Mouse (Mus musculus): ENCODE measurements around the gene Plk3. TPM values are rescaled to one million over a fixed set of nuclear protein-coding genes. Genes with fewer than 3 reads are reported as not detected.

The Plk3 gene
- polyA plus RNA-seq, 1 experiment from 2014 or later = 2.0 TPM

DNA sequence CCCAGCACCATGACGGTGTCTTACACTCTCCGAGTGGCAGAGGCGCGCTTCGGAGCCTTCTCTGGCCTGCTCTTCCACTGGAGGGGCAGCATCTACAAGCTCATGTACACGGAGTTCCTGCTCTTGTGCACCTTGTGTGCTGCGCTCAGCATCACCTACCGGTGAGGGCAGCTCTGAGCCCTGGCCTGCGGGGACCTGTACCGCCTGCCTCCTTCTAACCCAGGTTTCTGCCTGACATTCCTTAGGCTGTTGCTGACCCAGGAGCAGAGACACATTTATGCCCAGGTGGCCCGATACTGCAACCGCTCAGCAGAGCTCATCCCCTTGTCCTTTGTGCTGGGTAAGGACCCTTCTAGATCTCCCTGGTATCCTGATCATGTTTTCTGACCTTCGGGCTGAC is 11.5 kb upstream of the Plk3 start:
- no peaks in the 10 kb centered on the region for H3K9me3 ChIP-seq (ENCODE audit: control insufficient read depth, low read length)
- H3K27me3 ChIP-seq (ENCODE audit: control insufficient read depth, insufficient read depth, low read length) = no peaks in the 10 kb centered on the region
- ATAC-seq (ENCODE audit: insufficient number of reproducible peaks, low FRiP score, low TSS enrichment, low read depth) (no peak), DNase-seq (ENCODE audit: low spot score) (no peak)
- no peak overlapping the region for H3K27ac ChIP-seq (replicated peaks; ENCODE audit: low read depth, low read length)
- no peak overlapping the region for H3K4me3 ChIP-seq (ENCODE audit: low read depth, low read length)
- 90% methylated on average over 13 of the region's 13 CpGs for WGBS
- no peak overlapping the region for H3K9ac ChIP-seq (ENCODE audit: low read length)
- no peak overlapping the region for H3K4me2 ChIP-seq (ENCODE audit: low read depth, severe bottlenecking)
- H3K36me3 ChIP-seq (ENCODE audit: control insufficient read depth, insufficient read depth, low read length) = peaks cover 2% of the 10 kb centered on the region; the same call in 1 of the 2 replicates
- H3K4me1 ChIP-seq (ENCODE audit: control insufficient read depth, insufficient read depth, low read length) = no peaks in the 10 kb centered on the region

DNA sequence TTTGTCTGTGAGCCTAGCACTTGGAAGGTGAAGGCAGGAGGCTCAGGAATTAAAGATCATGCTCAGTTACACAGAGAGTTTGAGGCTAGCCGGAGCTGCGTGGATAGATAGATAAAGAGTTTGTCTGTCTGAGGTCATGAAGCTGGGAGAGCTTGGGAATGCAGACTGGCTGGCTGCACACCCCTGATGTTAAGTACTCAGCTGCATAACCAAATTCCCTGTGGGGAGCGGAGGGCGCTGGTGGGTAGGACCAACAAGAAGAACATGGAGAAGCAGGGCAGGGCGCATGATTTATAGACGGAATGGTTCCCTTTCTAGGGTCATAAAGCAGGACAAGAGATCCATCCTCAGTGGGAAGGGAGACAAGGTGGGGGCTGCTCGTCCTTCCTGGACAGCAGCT is 9.3 kb upstream of the Plk3 start:
- no peak for DNase-seq (ENCODE audit: low spot score)
- no peak overlapping the region for H3K27ac ChIP-seq (replicated peaks; ENCODE audit: low read depth, low read length)

GRCm38 (mm10) chr4:117140613-117141012 is 6.8 kb upstream of the Plk3 start:
- Histone ChIP-seq H3K9me3 (ENCODE audit: control insufficient read depth, low read length) (no peaks in the 10 kb centered on the region), H3K36me3 (ENCODE audit: control insufficient read depth, insufficient read depth, low read length) (no peaks in the 10 kb centered on the region), H3K4me1 (ENCODE audit: control insufficient read depth, insufficient read depth, low read length) (no peaks in the 10 kb centered on the region), H3K4me3 (ENCODE audit: low read depth, low read length) (no peak overlapping the region), H3K9ac (ENCODE audit: low read length) (no peak overlapping the region), H3K27me3 (ENCODE audit: control insufficient read depth, insufficient read depth, low read length) (no peaks in the 10 kb centered on the region), H3K4me2 (ENCODE audit: low read depth, severe bottlenecking) (no peak overlapping the region), H3K27ac (replicated peaks; ENCODE audit: low read depth, low read length) (no peak overlapping the region)
- ATAC-seq (ENCODE audit: insufficient number of reproducible peaks, low FRiP score, low TSS enrichment, low read depth) (no peak), DNase-seq (ENCODE audit: low spot score) (no peak)
- WGBS = 36% methylated on average over 4 of the region's 4 CpGs

More for the DNA sequence above, 9.3 kb upstream of the Plk3 start:
- Histone ChIP-seq H3K9me3 (ENCODE audit: control insufficient read depth, low read length) (no peaks in the 10 kb centered on the region), H3K4me3 (ENCODE audit: low read depth, low read length) (no peak overlapping the region), H3K36me3 (ENCODE audit: control insufficient read depth, insufficient read depth, low read length) (no peaks in the 10 kb centered on the region), H3K4me2 (ENCODE audit: low read depth, severe bottlenecking) (no peak overlapping the region), H3K27me3 (ENCODE audit: control insufficient read depth, insufficient read depth, low read length) (no peaks in the 10 kb centered on the region), H3K9ac (ENCODE audit: low read length) (no peak overlapping the region), H3K4me1 (ENCODE audit: control insufficient read depth, insufficient read depth, low read length) (no peaks in the 10 kb centered on the region)
- 59% methylated on average over 7 of the region's 7 CpGs for WGBS
- no peak for ATAC-seq (ENCODE audit: insufficient number of reproducible peaks, low FRiP score, low TSS enrichment, low read depth)

DNA sequence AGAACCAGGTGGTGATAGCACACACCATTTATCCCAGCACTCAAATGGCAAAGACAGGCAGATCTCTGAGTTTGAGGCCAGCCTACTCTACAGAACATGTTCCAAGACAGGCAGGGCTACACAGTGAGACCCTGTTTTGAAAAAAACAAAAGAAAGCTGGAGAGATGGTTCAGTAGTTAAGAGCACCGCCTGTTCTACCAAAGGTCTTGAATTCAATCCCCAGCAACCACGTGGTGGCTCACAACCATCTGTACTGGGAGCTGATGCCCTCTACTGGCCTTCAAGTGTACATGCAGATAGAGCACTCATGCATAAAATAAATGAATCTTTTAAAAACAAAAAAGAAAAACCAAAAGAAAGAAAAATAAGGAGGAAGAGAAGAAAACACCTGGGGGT is 5.5 kb upstream of the Plk3 start:
- H3K4me1 ChIP-seq (ENCODE audit: control insufficient read depth, insufficient read depth, low read length) = no peaks in the 10 kb centered on the region
- H3K4me3 ChIP-seq (ENCODE audit: low read depth, low read length) = no peak overlapping the region
- no peaks in the 10 kb centered on the region for H3K27me3 ChIP-seq (ENCODE audit: control insufficient read depth, insufficient read depth, low read length)
- WGBS = 6% methylated on average over 2 of the region's 2 CpGs
- H3K27ac ChIP-seq (replicated peaks; ENCODE audit: low read depth, low read length) = no peak overlapping the region
- no peak overlapping the region for H3K9ac ChIP-seq (ENCODE audit: low read length)
- H3K36me3 ChIP-seq (ENCODE audit: control insufficient read depth, insufficient read depth, low read length) = no peaks in the 10 kb centered on the region
- DNase-seq (ENCODE audit: low spot score) (no peak), ATAC-seq (ENCODE audit: insufficient number of reproducible peaks, low FRiP score, low TSS enrichment, low read depth) (no peak)
- no peak overlapping the region for H3K4me2 ChIP-seq (ENCODE audit: low read depth, severe bottlenecking)
- no peaks in the 10 kb centered on the region for H3K9me3 ChIP-seq (ENCODE audit: control insufficient read depth, low read length)

DNA sequence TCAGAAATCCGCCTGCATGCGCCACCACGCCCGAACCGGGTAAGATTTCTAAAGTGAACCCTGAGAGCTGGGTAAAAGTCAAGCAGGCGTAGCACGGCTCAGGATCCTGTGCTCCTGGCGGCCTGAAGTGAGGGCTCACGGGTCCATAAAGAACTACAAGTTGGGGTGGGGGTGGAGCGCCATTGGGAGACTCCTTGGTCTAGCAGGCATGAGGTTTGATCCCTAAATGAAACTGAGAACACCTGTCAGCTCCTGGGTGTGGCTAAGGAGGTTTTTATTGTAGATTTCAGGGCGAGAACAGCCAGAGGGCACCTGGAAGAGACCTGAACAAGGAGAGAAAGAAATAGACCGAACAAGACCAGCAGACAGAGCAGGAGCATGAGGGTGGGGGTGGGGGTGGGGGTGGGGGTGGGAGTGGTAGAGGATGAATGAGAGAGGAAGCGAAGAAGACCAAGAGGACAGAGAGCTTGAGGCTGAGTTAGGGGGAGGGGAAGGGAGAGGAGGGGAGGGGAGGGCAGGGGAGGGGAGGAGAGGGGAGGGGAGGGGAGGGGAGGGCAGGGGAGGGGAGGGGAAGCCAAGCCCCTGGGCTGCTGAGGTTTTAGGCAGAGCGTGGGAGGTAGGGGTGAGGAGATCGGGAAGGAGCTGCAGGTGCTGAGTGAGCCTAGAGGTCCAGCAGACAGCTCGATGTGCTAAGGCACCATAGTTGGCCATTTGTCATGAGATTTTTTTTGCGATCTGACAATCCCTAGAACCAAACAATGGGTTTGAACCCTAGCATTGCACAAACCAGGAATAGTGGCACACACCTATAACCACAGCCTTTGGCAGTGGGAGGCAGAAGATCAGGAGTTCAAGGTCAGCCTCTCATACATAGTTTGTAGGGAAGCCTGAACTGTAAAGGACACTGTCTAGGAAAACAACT is 4.8 kb upstream of the Plk3 start:
- Histone ChIP-seq H3K4me2 (ENCODE audit: low read depth, severe bottlenecking) (no peak overlapping the region), H3K27me3 (ENCODE audit: control insufficient read depth, insufficient read depth, low read length) (0 out of 2 replicates have a peak, but pooled peaks cover under 1% of the 10 kb centered on the region), H3K9ac (ENCODE audit: low read length) (no peak overlapping the region), H3K27ac (replicated peaks; ENCODE audit: low read depth, low read length) (no peak overlapping the region), H3K36me3 (ENCODE audit: control insufficient read depth, insufficient read depth, low read length) (no peaks in the 10 kb centered on the region), H3K4me3 (ENCODE audit: low read depth, low read length) (no peak overlapping the region), H3K4me1 (ENCODE audit: control insufficient read depth, insufficient read depth, low read length) (no peaks in the 10 kb centered on the region), H3K9me3 (ENCODE audit: control insufficient read depth, low read length) (no peaks in the 10 kb centered on the region)
- ATAC-seq (ENCODE audit: insufficient number of reproducible peaks, low FRiP score, low TSS enrichment, low read depth) (no peak), DNase-seq (ENCODE audit: low spot score) (no peak)
- 67% methylated on average over 16 of the region's 17 CpGs for WGBS

GRCm38 (mm10) chr4:117136034-117136433 is 2.3 kb upstream of the Plk3 start:
- Histone ChIP-seq H3K4me2 (ENCODE audit: low read depth, severe bottlenecking) (no peak overlapping the region), H3K9ac (ENCODE audit: low read length) (no peak overlapping the region), H3K27me3 (ENCODE audit: control insufficient read depth, insufficient read depth, low read length) (peaks cover 22% of the 10 kb centered on the region), H3K36me3 (ENCODE audit: control insufficient read depth, insufficient read depth, low read length) (0 out of 2 replicates have a peak, but pooled peaks cover 2% of the 10 kb centered on the region), H3K27ac (replicated peaks; ENCODE audit: low read depth, low read length) (no peak overlapping the region), H3K9me3 (ENCODE audit: control insufficient read depth, low read length) (no peaks in the 10 kb centered on the region), H3K4me3 (ENCODE audit: low read depth, low read length) (no peak overlapping the region), H3K4me1 (ENCODE audit: control insufficient read depth, insufficient read depth, low read length) (0 out of 2 replicates have a peak, but pooled peaks cover 4% of the 10 kb centered on the region)
- WGBS = 26% methylated on average over 8 of the region's 8 CpGs
- ATAC-seq (ENCODE audit: insufficient number of reproducible peaks, low FRiP score, low TSS enrichment, low read depth) (no peak), DNase-seq (ENCODE audit: low spot score) (no peak)

- Histone ChIP-seq H3K9ac (ENCODE audit: low read length) (no peak overlapping the region), H3K4me3 (ENCODE audit: low read depth, low read length) (no peak overlapping the region), H3K9me3 (ENCODE audit: control insufficient read depth, low read length) (no peaks in the 10 kb centered on the region), H3K27ac (replicated peaks; ENCODE audit: low read depth, low read length) (no peak overlapping the region), H3K27me3 (ENCODE audit: control insufficient read depth, insufficient read depth, low read length) (peaks cover 22% of the 10 kb centered on the region), H3K4me1 (ENCODE audit: control insufficient read depth, insufficient read depth, low read length) (0 out of 2 replicates have a peak, but pooled peaks cover 4% of the 10 kb centered on the region), H3K4me2 (ENCODE audit: low read depth, severe bottlenecking) (no peak overlapping the region), H3K36me3 (ENCODE audit: control insufficient read depth, insufficient read depth, low read length) (0 out of 2 replicates have a peak, but pooled peaks cover 2% of the 10 kb centered on the region)
- DNase-seq (ENCODE audit: low spot score) (no peak), ATAC-seq (ENCODE audit: insufficient number of reproducible peaks, low FRiP score, low TSS enrichment, low read depth) (no peak)
- WGBS = 38% methylated on average over 2 of the region's 2 CpGs
These were observed 835 bp upstream of the Plk3 start for GRCm38 (mm10) chr4:117134601-117134995.

DNA sequence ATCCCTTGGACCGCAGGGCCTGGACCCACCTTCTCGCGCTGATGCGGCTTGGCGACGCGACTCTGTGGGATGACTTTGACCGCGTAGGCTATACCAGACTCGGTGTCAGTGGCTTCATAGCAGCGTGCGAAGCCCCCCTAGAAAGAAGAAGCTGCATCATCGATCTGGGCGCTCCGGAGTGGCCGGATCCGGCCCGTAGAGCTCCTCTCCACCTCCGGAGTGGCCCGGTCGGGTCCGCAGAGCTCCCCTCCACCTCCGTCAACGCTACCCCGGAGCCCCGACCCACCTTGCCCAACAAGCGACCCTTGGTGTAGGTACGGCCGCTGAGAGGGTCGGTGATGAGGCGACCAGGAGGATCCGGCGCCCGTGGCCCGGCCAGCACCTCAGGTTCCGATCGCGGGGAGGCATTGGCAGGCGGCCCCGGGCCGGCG is 382 bp downstream of the Plk3 start:
- DNase-seq (ENCODE audit: low spot score) (peak; percentile 63), ATAC-seq (ENCODE audit: insufficient number of reproducible peaks, low FRiP score, low TSS enrichment, low read depth) (peak; percentile 14; the same call in 1 of the 2 replicates)
- Histone ChIP-seq H3K36me3 (ENCODE audit: control insufficient read depth, insufficient read depth, low read length) (0 out of 2 replicates have a peak, but pooled peaks cover 2% of the 10 kb centered on the region), H3K9me3 (ENCODE audit: control insufficient read depth, low read length) (no peaks in the 10 kb centered on the region), H3K9ac (ENCODE audit: low read length) (peak overlapping the region; percentile 69), H3K27ac (replicated peaks; ENCODE audit: low read depth, low read length) (no peak overlapping the region), H3K4me3 (ENCODE audit: low read depth, low read length) (peak overlapping the region; percentile 78), H3K4me1 (ENCODE audit: control insufficient read depth, insufficient read depth, low read length) (0 out of 2 replicates have a peak, but pooled peaks cover 4% of the 10 kb centered on the region), H3K4me2 (ENCODE audit: low read depth, severe bottlenecking) (peak overlapping the region; percentile 98), H3K27me3 (ENCODE audit: control insufficient read depth, insufficient read depth, low read length) (peaks cover 22% of the 10 kb centered on the region)
- WGBS = under 1% methylated on average over 42 of the region's 42 CpGs
